ENCODE assay signal across 19 mouse cellular contexts in the genomic region with DNA sequence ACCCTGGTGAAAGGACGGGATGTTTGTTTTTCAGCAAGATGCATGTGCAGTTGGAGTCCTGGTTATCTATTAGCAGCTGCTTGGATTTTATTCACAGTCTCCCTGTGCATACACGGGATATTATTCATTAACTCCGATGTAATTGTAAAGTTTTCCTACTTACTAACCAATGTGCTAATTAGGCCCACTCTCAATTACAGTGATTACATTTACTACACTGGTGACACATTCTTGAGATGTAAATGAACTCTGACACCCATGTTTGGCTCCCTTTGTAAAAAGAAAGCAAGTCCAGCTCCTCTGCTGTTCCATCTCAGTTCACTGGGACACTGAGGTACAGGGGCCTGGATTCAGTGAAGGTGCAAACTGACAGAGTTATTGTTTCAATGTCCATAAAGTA.
"Had no signal": no experiment of that assay in that cellular context is flagged by ENCODE, and none has a peak within 500 bp of the region (broad histone marks: within the 10 kb centered on the region; RNA-seq: fewer than 3 reads in every experiment).

No protein-coding gene starts in this region.

- H3K9ac ChIP-seq: limb, embryonic 13.5 days; liver, embryonic 12.5 days; liver, embryonic 15.5 days; lung, embryonic 15.5 days; stomach, embryonic 15.5 days had no signal

- H3K36me3 ChIP-seq: limb, embryonic 10.5 days; limb, embryonic 13.5 days; liver, embryonic 12.5 days; liver, embryonic 15.5 days; lung, embryonic 15.5 days; stomach, embryonic 15.5 days had no signal

- H3K9me3 ChIP-seq: limb, embryonic 10.5 days; limb, embryonic 13.5 days; liver, embryonic 12.5 days; liver, embryonic 15.5 days; lung, embryonic 15.5 days; stomach, embryonic 15.5 days had no signal

- H3K4me3 ChIP-seq: limb, embryonic 10.5 days; limb, embryonic 13.5 days; liver, embryonic 12.5 days; liver, embryonic 15.5 days; lung, embryonic 15.5 days; stomach, embryonic 15.5 days had no signal

- H3K4me2 ChIP-seq: limb, embryonic 13.5 days; liver, embryonic 12.5 days; liver, embryonic 15.5 days; lung, embryonic 15.5 days; midbrain, embryonic 11.5 days; stomach, embryonic 15.5 days had no signal

- H3K4me1 ChIP-seq: limb, embryonic 10.5 days; limb, embryonic 13.5 days; liver, embryonic 12.5 days; liver, embryonic 15.5 days; lung, embryonic 15.5 days; stomach, embryonic 15.5 days had no signal

- DNase-seq: kidney, adult 8-10 months; kidney, postnatal 25 days; liver; lung, adult 18-20 months; lung, postnatal 10 days; lung, postnatal 36 days; midbrain, embryonic 14.5 days; right cerebral cortex, postnatal 25 days; spleen, adult 18-20 months; thymus, postnatal 36 days had no signal

- ATAC-seq: intestine, embryonic 16.5 days; liver, embryonic 12.5 days had no signal

- H3K27ac ChIP-seq: kidney, postnatal 0 days; limb, embryonic 10.5 days; limb, embryonic 13.5 days; liver, embryonic 12.5 days; liver, embryonic 15.5 days; lung, embryonic 15.5 days; stomach, embryonic 15.5 days had no signal

- H3K27me3 ChIP-seq: limb, embryonic 13.5 days; liver, embryonic 12.5 days; liver, embryonic 15.5 days; lung, embryonic 15.5 days; stomach, embryonic 15.5 days had no signal
